Mouse (Mus musculus) adrenal gland, postnatal 4 days (tissue): ENCODE data around the gene Hoxc10. TPM values are rescaled to one million over a fixed set of nuclear protein-coding genes. Genes with fewer than 3 reads are reported as not detected.

Source experiments
- DNase-seq, 2 experiments: peaks; one replicate each; pipeline ENCODE4 v3.0.0; 2021 to 2022; ENCODE audit warnings: low spot score in 2 of 2, mixed read lengths in 2 of 2
- total RNA-seq, 2 experiments: library from RNA; stranded (reverse); gene quantifications; 2 replicates each; pipeline ENCODE4 v1.2.3; 2021

Hoxc10 gene
- total RNA-seq, 2 experiments from 2014 or later: 1.2 to 5.6 TPM

- peak; percentile 73 to 75 for DNase-seq
Observed at GRCm38 (mm10) chr15:102965892-102966775, 462 bp upstream of the Hoxc10 start.

DNA sequence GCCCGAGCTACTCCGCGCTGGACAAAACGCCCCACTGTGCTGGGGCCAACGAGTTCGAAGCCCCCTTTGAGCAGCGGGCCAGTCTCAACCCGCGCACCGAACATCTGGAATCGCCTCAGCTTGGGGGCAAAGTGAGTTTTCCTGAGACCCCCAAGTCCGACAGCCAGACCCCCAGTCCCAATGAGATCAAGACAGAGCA is 615 bp downstream of the Hoxc10 start, which contains the start of gene Hoxc5:
TSS of gene Hoxc5 (plus strand) at position 132 of the 199 bp plus-strand sequence.
- DNase-seq: no peak

GRCm38 (mm10) chr15:102967511-102968397 is 1.2 kb downstream of the Hoxc10 start:
- DNase-seq: no peak

DNA sequence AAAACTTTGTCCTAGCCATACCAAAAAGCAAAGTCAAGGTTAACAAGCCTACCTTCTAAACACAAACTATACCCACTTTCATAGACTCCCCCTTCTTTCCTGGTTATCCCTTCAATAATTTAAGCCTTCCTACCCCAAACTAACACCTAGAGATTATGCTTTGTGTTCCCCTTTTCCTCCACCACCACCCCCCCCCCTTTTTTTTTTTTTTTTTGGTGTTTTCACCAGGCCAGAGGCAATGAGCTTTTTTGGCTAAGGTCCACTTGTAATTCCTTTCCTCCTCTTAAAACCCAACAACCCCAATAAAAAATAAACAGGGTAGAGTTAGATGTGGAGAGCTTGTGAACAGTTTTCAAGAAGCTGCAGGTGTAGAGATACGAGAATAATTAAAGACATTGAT is 2.7 kb downstream of the Hoxc10 start:
- no peak for DNase-seq

DNA sequence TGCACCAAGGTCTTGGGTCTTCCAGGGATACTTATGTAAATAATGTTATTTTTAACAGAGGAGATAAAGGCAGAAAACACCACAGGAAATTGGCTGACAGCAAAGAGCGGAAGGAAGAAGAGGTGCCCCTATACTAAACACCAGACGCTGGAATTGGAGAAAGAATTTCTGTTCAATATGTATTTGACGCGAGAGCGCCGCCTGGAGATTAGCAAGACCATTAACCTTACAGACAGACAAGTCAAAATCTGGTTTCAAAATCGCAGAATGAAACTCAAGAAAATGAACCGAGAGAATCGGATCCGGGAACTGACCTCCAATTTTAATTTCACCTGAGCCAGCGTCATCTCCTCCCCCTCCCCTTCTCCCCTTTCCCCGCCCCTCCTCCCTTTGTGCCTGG is 4.1 kb downstream of the Hoxc10 start:
- no peak for DNase-seq

GRCm38 (mm10) chr15:102972254-102972653 is 5.7 kb downstream of the Hoxc10 start:
- DNase-seq: no peak

GRCm38 (mm10) chr15:102972753-102973152 is 6.2 kb downstream of the Hoxc10 start:
- no peak for DNase-seq

DNA sequence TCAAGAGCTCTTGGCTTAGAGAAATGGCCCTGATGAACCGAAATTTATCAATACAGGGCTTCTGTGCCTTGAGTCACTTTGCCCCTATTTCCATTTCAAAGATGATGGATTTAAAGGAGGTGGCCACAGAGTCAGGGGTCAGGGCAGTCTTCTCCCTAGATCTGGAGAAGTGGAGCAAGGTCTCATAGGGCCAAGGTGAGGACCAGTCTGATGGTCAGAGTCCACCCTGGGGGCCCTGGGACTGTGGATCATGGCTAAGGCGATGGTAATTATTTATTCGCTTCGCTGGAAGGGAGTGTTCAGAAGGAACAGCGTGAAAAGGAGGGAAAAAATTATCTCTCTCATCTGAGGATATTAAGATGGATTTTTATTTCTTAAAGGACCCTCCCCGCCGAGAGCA is 8.4 kb downstream of the Hoxc10 start:
- no peak for DNase-seq

GRCm38 (mm10) chr15:102975688-102976111 is 9.1 kb downstream of the Hoxc10 start:
- no peak for DNase-seq

GRCm38 (mm10) chr15:102976171-102976570 is 9.6 kb downstream of the Hoxc10 start, which contains the start of gene Hoxc9:
Gene Hoxc9 (plus strand): TSS chr15:102976439.
- no peak for DNase-seq

DNA sequence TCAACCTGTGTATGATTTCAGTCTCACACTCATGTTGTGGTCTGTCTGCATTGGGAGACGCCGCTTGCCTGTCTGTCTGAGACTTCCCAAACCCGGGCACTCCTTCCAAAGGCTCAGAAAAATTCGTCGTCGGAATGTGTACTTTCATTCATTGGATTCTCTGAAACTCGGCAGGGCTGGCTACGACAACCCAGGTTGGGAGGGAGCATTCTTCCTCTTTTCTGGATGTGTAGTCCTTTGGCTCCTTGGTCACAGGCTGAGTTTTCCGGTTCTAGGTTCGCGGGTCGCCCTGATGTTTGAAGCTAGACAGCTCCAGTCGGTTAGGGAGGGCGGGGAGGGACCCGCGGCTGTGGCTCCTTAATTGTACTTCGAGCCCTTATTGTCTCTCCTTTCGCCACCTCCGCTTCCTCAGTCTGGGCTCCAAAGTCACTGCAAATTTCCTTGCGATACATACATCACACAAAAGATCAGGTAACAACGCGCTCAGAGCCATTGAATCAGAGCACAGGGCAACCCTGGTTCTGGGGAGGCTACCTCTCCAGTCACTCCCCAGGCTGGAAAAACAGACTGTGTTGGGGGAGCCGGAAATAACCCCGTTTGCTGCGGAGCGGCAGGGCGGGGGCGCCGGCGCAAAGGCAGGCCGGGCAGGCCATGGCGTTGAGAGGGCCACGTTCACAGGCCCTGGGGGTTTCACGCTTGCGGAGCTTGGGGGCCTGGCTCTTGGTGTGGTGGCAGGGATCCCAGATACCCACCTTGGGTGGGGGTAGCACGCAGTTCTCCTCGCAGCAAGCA is 10.2 kb downstream of the Hoxc10 start:
- no peak for DNase-seq

DNA sequence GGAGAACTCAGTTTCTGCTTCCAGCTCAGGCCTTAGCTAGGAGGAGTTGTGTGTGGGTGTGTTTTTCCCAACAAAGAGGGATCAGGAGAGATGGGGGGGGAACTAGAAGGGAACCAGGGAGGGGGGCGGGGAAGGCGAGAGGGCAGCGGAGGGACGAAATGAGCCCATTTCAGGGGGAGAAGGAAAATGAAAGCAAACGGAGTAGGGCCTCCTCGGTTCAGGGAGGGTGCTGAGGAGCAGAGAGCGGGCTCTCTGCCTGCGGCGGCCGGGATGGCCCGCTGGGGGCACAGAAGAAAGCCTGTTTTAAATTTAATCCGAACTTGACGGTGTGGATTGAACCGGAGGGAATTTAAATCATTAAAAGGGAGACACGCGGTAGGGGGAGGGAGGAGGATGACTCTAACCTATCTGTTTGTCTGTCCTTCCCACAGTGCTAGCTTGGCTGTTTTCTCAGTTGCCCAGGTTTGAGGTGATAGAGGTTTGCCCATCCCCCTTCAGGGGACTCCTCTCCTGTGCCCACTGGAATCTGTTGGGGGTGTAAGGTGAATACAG is 10.9 kb downstream of the Hoxc10 start:
- DNase-seq: no peak

- no peak for DNase-seq
Observed at GRCm38 (mm10) chr15:102978615-102979515, 12.3 kb downstream of the Hoxc10 start.

GRCm38 (mm10) chr15:102979936-102980335 is 13.3 kb downstream of the Hoxc10 start:
- no peak for DNase-seq

DNA sequence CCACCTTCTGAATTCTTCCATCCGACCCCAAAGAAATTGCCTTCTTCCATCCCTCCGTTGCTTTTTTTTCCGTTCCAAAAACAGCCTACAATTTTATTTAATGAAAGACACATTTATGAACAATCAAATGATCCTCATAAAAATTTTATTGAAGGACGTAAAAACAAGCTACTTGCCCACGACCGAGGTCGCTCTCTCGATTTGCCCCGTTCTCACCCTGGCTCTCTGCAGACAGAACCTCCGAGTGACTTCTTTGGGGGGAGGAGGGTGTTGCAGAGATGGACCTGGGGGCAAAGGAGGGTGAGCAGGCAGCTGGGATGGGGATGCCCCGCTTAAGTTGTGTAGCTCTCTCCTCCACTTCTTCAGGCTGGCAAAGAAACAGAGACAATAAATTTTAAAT is 13.8 kb downstream of the Hoxc10 start:
- DNase-seq: no peak

DNA sequence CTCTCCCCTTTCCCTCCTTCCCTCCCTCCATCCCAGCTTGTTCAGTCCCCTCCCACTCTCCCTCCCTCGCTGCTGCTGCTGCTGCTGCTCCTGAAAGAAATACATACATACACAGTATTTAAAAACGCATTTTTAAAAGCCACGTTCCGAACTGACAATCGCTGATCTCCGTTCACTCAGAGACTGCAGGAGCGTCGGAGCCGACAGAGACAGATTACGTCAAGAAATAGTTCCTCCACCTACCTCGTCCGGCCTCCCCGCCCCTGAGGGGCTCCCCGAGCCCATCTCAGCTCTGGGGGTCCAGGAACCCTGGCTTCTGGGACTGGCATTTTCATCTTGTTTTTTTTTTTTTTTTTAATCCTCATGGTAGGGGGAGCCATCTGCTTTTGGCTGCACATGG is 14.3 kb downstream of the Hoxc10 start:
- DNase-seq: no peak

DNA sequence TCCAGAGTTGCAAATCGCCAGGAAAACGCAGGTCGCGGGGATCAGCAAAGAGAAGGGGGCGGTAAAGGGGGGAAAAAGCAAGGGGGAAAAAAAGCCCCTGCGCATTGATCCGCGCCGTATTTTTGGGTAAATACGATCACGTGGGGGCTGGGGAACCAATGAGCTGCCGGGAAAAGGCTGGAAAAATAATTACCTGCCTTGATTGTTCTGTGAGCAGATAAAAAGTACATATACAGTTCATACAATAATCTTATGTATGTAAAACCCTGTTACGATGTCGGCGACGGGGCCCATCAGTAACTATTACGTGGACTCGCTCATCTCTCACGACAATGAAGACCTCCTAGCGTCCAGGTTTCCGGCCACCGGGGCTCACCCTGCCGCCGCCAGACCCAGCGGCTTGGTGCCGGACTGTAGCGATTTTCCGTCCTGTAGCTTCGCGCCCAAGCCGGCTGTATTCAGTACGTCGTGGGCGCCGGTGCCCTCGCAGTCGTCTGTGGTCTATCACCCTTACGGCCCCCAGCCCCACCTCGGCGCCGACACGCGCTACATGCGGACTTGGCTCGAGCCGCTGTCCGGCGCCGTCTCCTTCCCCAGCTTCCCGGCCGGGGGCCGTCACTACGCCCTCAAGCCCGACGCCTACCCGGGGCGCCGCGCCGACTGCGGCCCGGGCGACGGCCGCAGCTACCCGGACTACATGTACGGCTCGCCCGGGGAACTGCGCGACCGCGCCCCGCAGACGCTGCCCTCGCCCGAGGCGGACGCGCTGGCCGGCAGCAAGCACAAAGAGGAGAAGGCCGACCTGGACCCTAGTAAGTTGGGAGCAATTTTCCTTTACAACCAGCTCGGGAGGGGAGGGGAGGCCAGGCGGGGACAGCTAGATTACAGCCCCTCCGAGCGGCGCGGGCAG is 15.0 kb downstream of the Hoxc10 start:
- no peak for DNase-seq

DNA sequence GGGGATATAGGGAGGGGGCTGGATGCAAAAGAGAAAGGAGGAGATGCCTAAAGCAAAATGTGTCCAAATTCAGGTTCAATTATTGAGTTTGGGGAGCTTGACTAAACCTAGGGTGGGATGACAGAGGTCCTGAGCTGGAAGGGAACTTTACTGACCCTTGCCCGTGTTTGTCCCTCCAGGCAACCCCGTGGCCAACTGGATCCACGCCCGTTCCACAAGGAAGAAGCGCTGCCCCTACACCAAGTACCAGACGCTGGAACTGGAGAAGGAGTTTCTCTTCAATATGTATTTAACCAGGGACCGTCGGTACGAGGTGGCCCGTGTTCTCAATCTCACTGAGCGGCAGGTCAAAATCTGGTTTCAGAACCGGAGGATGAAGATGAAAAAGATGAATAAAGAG is 17.1 kb downstream of the Hoxc10 start:
- no peak for DNase-seq

DNA sequence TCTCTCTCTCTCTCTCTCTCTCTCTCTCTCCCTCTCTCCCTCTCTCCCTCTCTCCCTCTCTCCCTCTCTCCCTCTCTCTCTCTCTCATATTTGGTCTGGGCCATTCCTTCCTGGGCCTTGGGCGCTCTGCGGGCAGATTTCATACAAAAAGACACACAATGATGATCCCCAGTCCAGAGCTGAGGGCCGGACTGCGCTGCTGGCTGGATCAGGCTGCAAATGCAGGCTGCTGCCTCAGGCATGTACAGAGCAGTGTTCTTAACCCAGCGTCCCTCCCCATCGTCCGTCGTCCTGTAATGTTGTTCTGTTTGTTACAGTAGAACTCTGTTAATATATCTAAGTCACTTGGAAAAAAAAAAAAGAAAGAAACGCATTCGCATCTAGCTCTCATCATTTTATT is 17.9 kb downstream of the Hoxc10 start:
- DNase-seq: no peak
